Mouse (Mus musculus) left cerebral cortex, adult 6 months (tissue): ENCODE data around the gene Socs3. TPM values are rescaled to one million over a fixed set of nuclear protein-coding genes. Genes with fewer than 3 reads are reported as not detected.

Experiments used
- long read RNA-seq, 2 experiments: library from polyadenylated mRNA; unstranded; transcript quantifications; one replicate each; pipeline ENCODE4 v2.0.0; 2019 to 2020
- polyA plus RNA-seq: library from polyadenylated mRNA; unstranded; fragments of <200 nt; fragmentation: Nextera tagmentation; gene quantifications from 2 replicates; pipeline ENCODE4 v1.2.3, GENCODE M21; 2021

Gene Socs3
- polyA plus RNA-seq = 1.8 and 2.6 TPM in 2 replicates
- long read RNA-seq, experiment 1, transcript Socs3-201 (2 exons, 2,552 nt) = major isoform, 11 of 15 reads
- long read RNA-seq, experiment 1, partial matches to known transcripts = 0 of 15 reads
- long read RNA-seq, experiment 1, other reads (novel, unspliced or antisense) = 4 of 15 reads
- long read RNA-seq, experiment 2 = 0 reads

DNA sequence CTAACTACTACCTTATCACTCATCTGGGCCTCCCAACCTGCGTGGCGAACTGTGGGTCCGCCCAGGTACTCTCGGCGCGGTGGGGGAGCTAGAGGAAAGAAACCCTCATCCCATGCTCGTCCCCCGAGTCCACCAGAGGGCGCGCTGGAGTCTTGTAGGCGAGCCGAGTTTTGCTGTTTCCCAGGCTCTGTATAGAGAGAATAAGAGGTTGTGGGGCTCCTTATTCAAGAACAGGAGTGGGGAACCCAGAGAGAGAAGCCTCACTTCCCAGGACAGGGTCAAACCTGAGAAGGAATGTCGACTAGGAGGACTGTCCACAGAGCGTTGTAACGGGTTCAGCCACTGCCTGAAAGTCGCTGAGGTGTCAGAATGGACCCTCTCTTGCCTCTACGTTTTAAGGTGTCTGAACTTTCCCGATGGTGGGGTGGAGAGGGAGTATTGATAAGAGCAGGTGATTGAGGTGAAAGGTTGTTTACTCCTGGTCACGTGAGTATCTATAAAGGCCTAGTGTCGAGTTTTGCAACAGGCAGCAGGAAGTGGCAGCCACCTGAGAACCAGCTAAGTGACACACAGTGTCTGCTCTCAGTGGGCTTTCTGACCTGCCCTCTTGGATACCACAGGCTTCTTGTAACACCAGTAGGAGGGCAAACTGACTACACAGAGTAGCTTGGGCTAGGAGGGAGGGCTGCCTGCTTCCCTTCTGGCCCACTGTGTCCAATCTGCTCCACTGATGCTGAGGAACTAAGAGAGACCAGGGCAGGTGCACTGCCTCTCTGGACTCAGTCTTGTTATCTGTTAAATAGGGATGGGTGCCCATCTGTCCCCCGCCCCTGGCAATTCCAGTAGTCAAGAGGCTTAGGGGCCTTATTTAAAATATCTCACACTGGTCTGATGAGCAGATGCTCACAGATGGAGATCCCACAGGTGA lies at the start of gene Socs3:
Socs3 (minus strand) TSS at position 103 of the 928 bp plus-strand sequence.

DNA sequence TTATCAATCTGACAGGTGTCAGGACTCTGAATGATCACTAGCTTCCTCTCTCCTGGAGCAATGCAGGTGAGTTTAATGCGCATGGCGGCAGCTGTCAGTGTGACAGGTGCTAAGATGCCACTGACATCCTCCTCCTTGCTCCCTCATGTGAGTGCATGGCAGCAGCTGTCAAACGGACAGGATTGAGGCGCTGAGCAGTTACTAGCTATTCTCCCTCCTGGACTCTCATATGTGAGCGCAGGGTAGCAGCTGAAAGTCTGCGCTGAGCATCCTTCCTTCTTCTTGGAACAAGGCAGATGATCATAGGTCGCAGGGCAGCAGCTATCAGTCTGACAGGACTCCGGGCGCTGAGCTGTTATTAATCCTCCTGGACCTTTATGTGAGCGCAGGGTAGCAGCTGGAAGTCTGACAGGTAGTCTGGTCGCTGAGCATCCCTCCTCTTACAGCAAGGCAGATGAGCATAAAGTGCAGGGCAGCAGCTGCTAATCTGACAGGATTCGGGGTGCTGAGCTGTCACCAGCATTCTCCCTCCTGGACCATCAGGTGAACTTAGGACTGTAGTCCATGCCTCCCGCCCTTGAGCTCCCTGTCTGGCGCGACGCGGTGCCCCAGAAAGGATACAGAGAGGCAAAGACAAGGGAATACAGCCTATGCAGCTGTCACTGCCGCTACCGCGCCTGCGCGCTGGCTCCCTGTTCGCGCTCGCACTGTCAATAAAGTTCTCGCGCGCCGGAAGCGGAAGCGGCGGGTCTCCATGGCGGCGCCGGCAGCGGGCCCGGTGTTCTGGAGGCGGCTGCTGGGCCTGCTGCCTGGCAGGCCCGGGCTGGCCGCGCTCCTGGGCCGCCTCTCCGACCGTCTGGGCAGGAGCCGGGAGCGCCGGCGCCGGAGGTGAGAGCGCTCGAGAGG lies 16.5 kb upstream of the Socs3 start, which contains the start of gene Pgs1:
Pgs1 (plus strand) TSS at position 167 of the 906 bp plus-strand sequence.

Other genes with a start within 250 kb of the Socs3 start
- 0.16 and 0.33 TPM in 2 replicates for gene Tmc8, start 188.0 kb downstream of the Socs3 start, polyA plus RNA-seq
- gene Tmc6, start 187.8 kb downstream of the Socs3 start, polyA plus RNA-seq = 4.6 and 4.8 TPM in 2 replicates
- not detected in 2 replicates for gene 6030468B19Rik, start 172.4 kb downstream of the Socs3 start, polyA plus RNA-seq
- 0.35 and 0.55 TPM in 2 replicates for gene Gm20708, start 160.4 kb downstream of the Socs3 start, polyA plus RNA-seq
- gene Syngr2, start 160.4 kb downstream of the Socs3 start, polyA plus RNA-seq = 9.9 and 10.6 TPM in 2 replicates
- gene Afmid, start 144.1 kb downstream of the Socs3 start, polyA plus RNA-seq = 2.7 and 3.8 TPM in 2 replicates
- 0.93 TPM in 2 replicates for gene Tk1, start 144.0 kb downstream of the Socs3 start, polyA plus RNA-seq
- gene Birc5, start 120.8 kb downstream of the Socs3 start, polyA plus RNA-seq = 1.7 and 2.4 TPM in 2 replicates
- gene Tmem235, start 109.3 kb downstream of the Socs3 start, polyA plus RNA-seq = not detected in 2 replicates
- 3.1 and 3.4 TPM in 2 replicates for gene Tha1, start 96.6 kb downstream of the Socs3 start, polyA plus RNA-seq
- gene Pgs1, start 16.2 kb upstream of the Socs3 start, polyA plus RNA-seq = 85.0 and 90.8 TPM in 2 replicates
- 0.04 TPM in 1 of 2 replicates, not detected in the other for gene Dnah17, start 160.6 kb upstream of the Socs3 start, polyA plus RNA-seq